Mouse (Mus musculus) erythroblast, embryonic 14.5 days (primary cell): Measurements from ENCODE around the gene Ckap2l. TPM values are rescaled to one million over a fixed set of nuclear protein-coding genes. Genes with fewer than 3 reads are reported as not detected.

Experiments used
- H3K27me3 ChIP-seq: 2 replicates; pipeline ENCODE4 v1.6.1; 2012; ENCODE audit warnings: inconsistent platforms; ENCODE audit not compliant: control insufficient read depth
- H3K36me3 ChIP-seq: 2 replicates; pipeline ENCODE4 v1.6.1; 2012; ENCODE audit warnings: mild to moderate bottlenecking, inconsistent platforms; ENCODE audit not compliant: control insufficient read depth
- H3K4me1 ChIP-seq: 2 replicates; pipeline ENCODE4 v1.6.1; 2012; ENCODE audit warnings: inconsistent platforms; ENCODE audit not compliant: control insufficient read depth
- H3K4me3 ChIP-seq: replicated peaks from 2 replicates; pipeline ENCODE3; 2012; ENCODE audit warnings: moderate library complexity, mild to moderate bottlenecking, inconsistent platforms
- H3K9me3 ChIP-seq: 2 replicates; pipeline ENCODE4 v1.6.1; 2012; ENCODE audit warnings: low read length, inconsistent platforms, mixed read lengths; ENCODE audit not compliant: control insufficient read depth
- GATA1 ChIP-seq: IDR thresholded peaks from 2 replicates; pipeline ENCODE4 v1.6.1; 2012; ENCODE audit warnings: low read length, inconsistent platforms, mixed read lengths
- TAL1 ChIP-seq: IDR thresholded peaks from 3 replicates; pipeline ENCODE4 v1.6.1; 2012; ENCODE audit warnings: low read length, inconsistent platforms, mixed read lengths
- polyA plus RNA-seq: library from polyadenylated mRNA; stranded (reverse); fragments of >175 nt; gene quantifications from 2 replicates; pipeline ENCODE4 v1.2.3, GENCODE M21; 2012

The Ckap2l gene
- polyA plus RNA-seq, 1 experiment = 5.0 TPM

DNA sequence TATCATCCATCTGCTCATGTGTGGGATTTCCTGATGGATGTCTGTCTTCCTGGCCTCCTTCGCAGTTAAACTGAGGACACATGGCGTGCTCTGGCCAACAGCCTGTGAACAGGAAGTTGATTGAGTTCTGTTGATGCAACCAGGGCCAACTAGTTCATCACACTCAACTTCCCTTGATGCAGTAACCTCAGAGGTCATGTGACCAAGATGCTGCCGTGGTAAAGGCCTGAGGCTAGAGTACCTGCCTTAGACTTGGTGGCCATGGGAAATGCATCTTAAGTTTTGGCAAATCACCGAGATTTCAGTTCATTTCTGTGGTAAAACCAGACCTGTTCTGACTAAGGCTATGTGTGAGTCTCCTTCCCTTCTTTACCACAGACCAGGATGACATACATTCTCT lies 18.8 kb upstream of the Ckap2l start:
- H3K9me3 ChIP-seq = no peaks in the 10 kb centered on the region
- no peak overlapping the region for H3K4me3 ChIP-seq
- H3K4me1 ChIP-seq = no peaks in the 10 kb centered on the region
- H3K27me3 ChIP-seq = peaks cover 6% of the 10 kb centered on the region
- no peaks in the 10 kb centered on the region for H3K36me3 ChIP-seq
- no peak for TF ChIP-seq GATA1
- TF ChIP-seq TAL1 = no peak

DNA sequence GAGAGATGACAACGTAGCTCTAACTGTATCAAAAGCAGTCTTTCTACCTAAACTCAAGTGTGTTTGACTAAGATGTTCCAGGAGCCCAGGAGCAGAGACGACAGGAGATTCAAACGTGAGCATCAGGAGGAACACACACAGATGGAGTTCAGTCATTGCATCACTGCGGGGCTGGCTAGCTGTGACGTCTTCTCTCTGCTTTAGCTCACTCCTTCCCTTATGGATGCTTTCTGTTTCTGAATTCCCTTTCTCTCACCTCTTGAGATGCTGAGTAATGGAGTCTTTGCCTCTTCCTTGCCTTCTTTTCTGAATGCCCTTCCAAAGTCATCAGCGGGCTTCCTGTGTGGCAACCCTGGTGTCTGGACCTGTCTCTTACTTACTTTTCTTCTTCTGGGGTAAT lies 17.9 kb upstream of the Ckap2l start:
- Histone ChIP-seq H3K27me3 (peaks cover 8% of the 10 kb centered on the region), H3K4me3 (no peak overlapping the region), H3K36me3 (no peaks in the 10 kb centered on the region), H3K4me1 (no peaks in the 10 kb centered on the region), H3K9me3 (no peaks in the 10 kb centered on the region)
- TF ChIP-seq GATA1 (no peak), TAL1 (no peak)

DNA sequence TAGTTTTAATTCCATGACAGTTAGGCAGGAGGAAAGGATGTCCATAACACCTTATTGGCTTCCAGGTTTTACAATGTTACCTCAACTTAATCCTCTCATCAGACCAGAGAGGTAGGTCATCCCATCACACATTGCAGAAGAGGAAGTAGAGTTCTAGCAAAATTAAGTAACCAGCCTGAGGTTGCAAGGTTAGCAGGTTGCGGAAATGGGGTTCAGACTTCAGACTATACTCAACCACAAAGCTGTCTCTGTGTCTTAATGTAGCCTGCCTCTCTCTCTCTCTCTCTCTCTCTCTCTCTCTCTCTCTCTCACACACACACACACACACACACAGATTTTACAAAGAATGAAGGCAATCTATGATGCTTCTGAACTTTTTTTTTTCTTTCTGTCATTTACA lies 16.9 kb upstream of the Ckap2l start:
- no peaks in the 10 kb centered on the region for H3K4me1 ChIP-seq
- H3K4me3 ChIP-seq = no peak overlapping the region
- TF ChIP-seq GATA1 (no peak), TAL1 (no peak)
- H3K27me3 ChIP-seq = peaks cover 8% of the 10 kb centered on the region
- no peaks in the 10 kb centered on the region for H3K9me3 ChIP-seq
- no peaks in the 10 kb centered on the region for H3K36me3 ChIP-seq

DNA sequence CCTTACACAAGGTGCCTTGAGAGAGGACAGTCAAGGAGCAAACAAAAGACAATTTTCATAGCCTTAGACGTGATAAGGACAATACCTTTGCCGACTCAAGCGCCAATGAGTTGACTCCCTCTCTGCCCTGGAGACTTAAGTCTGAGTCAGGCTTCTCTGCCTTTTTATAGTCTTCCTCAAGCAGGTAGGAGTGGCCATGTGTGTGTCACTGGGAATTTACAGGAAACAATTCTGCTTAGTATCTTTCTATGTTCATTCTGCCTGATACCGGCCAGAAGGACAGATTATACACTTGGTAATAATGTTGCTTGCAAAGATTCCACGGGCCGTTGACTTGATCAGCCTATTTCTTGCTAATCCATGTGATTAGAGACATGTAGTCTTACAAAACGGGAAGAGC lies 12.8 kb upstream of the Ckap2l start, which contains the start of gene Il1a:
Gene Il1a, minus strand, starts transcription at position 137 of the 400 bp plus-strand sequence.
- no peaks in the 10 kb centered on the region for H3K4me1 ChIP-seq

DNA sequence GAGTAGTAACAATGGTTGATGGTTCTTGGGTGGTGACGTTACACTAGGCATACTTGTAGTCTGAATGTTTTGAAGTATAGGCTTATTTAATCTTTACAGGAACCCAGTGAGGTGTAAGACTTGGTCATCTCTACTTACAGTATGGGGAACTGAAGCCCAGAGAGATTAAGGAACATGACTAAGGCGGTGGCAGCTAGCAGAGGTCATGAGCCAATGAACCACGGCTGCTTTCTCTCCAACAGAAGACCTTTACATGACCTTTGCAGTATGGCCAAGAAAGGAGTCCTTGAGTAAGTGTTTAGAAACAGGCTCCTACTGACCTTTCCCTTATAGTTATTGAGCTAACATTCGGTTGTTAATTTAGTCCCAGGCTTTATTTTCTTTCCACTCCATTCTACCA lies 9.0 kb upstream of the Ckap2l start:
- Histone ChIP-seq H3K4me1 (no peaks in the 10 kb centered on the region), H3K9me3 (no peaks in the 10 kb centered on the region), H3K27me3 (peaks cover 27% of the 10 kb centered on the region), H3K36me3 (no peaks in the 10 kb centered on the region), H3K4me3 (no peak overlapping the region)
- TF ChIP-seq GATA1 (no peak), TAL1 (no peak)

More for the DNA sequence above, 12.8 kb upstream of the Ckap2l start, which contains the start of gene Il1a:
- Histone ChIP-seq H3K4me3 (no peak within 1 kb of the TSS), H3K27me3 (peaks cover 10% of the 10 kb centered on the region; the same call in 1 of the 2 replicates), H3K36me3 (no peaks in the 10 kb centered on the region), H3K9me3 (no peaks in the 10 kb centered on the region)
- TF ChIP-seq GATA1 (no peak), TAL1 (no peak)

DNA sequence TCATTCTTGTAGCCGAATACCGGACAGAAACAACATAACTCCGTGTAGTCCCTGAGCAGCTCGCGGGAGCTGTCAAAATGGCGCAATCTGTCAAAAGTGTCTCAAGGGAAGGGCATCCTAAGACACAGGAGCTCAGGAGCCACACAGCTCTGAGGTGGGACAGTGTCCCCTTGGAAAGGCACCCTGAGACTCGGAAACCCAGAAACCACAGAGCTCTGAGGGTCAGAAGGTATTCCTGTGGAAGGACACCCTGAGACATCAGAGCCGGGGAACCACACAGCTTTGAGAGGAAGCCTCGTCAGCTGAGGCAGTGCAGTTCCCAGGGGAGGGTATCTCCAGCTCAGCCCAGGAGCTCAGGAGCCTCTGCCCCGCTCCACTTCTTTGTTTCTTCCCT lies 574 bp upstream of the Ckap2l start:
- TF ChIP-seq TAL1 (no peak), GATA1 (no peak)
- Histone ChIP-seq H3K36me3 (peaks cover 25% of the 10 kb centered on the region), H3K27me3 (peaks cover 32% of the 10 kb centered on the region), H3K4me1 (peaks cover 31% of the 10 kb centered on the region), H3K9me3 (no peaks in the 10 kb centered on the region), H3K4me3 (peak overlapping the region; percentile 100)

DNA sequence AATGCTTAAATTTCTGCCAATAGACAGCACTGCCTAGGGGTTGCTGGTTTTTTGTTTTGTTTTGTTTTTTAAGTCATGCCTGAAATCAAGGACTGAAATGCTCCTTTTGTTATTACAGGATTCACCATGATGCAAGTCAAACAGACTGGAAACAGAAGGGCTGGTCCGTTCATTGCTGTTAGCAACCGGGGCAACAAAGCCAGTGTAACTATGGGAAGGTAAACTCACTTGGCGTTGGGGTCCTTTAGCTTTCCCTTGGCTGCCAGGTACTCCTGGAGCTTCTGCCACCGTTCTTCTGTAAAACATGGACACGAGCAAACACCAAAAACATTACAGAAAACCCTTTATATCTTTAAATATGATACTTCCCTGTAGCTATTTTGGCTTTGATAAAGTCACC lies 926 bp downstream of the Ckap2l start:
- peaks cover 33% of the 10 kb centered on the region for H3K4me1 ChIP-seq

DNA sequence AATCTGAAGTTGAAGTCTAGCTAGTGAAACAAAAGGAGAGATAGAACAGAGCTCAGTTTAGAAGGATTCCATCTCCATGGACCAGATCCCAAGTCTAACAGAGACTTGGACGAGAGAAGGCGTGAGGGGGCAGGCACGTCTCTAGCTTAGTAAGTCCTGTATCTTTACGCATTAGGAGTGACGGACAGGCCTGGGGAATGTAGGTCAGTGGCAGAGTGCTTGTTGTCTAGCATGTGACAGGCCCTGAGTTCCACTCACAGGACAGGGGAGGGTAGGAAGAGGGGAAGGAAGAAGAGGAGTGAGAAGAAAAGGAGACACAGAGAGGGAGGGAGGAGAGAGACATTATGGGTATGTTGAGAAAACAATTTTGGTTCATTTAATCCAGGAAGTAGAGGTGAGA lies 1.9 kb downstream of the Ckap2l start:
- H3K36me3 ChIP-seq = peaks cover 38% of the 10 kb centered on the region
- H3K9me3 ChIP-seq = no peaks in the 10 kb centered on the region
- TF ChIP-seq GATA1 = no peak
- no peak for TF ChIP-seq TAL1
- H3K4me1 ChIP-seq = peaks cover 34% of the 10 kb centered on the region
- H3K27me3 ChIP-seq = peaks cover 7% of the 10 kb centered on the region
- peak overlapping the region; percentile 100 for H3K4me3 ChIP-seq

More for the DNA sequence above, 926 bp downstream of the Ckap2l start:
- TF ChIP-seq TAL1 = no peak
- TF ChIP-seq GATA1 = no peak
- Histone ChIP-seq H3K9me3 (no peaks in the 10 kb centered on the region), H3K27me3 (peaks cover 17% of the 10 kb centered on the region), H3K36me3 (peaks cover 28% of the 10 kb centered on the region), H3K4me3 (peak overlapping the region; percentile 100)

DNA sequence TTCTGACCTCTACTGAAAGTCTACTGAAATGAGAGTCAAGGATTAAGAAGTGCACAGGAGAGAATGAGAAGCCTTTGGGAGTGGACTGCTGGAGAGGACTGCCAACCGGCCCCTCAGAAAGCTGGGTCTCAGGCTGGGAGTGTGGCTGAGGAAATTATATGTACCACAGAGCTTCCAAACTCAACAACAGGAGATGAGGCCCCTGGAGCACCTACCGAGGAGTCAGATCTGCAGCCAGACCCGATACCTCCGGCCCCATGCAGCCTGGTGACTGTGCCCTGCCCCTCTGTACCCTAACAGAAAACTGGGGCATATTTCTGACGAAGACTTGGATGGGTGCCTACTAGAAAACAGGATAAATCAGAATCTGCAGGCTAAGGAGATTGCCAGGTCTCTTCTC lies 23.2 kb downstream of the Ckap2l start:
- Histone ChIP-seq H3K27me3 (no peaks in the 10 kb centered on the region), H3K4me1 (no peaks in the 10 kb centered on the region), H3K4me3 (no peak overlapping the region), H3K9me3 (no peaks in the 10 kb centered on the region), H3K36me3 (peaks cover 98% of the 10 kb centered on the region)
- no peak for TF ChIP-seq GATA1

DNA sequence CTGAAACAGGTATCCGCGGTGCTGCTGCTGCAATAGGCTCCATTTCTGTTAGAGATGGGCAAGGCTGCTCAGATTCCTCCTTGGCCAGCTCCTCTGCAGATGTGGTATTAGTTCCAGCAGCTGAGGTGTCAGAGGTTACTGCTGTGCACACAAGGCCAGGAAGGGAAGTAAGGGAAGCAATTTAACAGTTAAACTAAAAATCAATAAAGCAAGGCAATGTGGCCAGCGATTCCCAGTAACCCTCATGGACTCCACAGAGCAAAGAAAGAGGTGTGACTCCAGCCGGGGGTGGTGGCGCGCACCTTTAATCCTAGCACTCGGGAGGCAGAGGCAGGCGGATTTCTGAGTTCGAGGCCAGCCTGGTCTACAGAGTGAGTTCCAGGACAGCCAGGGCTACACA lies 26.4 kb downstream of the Ckap2l start:
- no peak for TF ChIP-seq TAL1
- no peak for TF ChIP-seq GATA1
- Histone ChIP-seq H3K36me3 (peaks cover 93% of the 10 kb centered on the region), H3K9me3 (no peaks in the 10 kb centered on the region; the same call in 1 of the 2 replicates), H3K4me1 (no peaks in the 10 kb centered on the region; the same call in 1 of the 2 replicates), H3K27me3 (no peaks in the 10 kb centered on the region), H3K4me3 (no peak overlapping the region)
